Mouse (Mus musculus) heart, postnatal 0 days (tissue): ENCODE results near the gene Hbb-bh1.
"Not testable (repeated sequence)": the region's sequence is repeated elsewhere in the genome, so short reads cannot be mapped to it uniquely, and the experiment has no call there.

Experiments
- CTCF ChIP-seq: IDR thresholded peaks from 2 replicates; pipeline ENCODE4 v1.5.1; 2016; ENCODE audit warnings: antibody characterized with exemption, control low read depth, low read depth
- EP300 ChIP-seq: IDR thresholded peaks from 2 replicates; pipeline ENCODE4 v1.6.1; 2016; ENCODE audit warnings: antibody characterized with exemption, low read depth

DNA sequence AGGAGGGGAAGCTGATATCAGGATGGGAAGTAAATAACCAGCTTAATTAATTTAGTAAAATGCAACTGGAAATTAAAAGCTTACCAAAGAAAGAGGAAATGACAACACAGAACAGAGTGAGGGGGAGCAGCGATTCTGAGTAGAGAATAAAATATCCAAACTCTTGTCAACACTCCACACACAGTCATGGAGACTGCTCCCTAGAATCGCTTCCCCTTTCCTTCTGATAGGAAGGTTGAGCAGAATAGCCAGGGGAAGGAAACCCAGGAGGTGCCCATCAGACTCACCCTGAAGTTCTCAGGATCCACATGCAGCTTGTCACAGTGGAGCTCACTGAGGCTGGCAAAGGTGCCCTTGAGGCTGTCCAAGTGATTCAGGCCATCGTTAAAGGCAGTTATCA lies 29.8 kb downstream of the Hbb-bh1 start:
- TF ChIP-seq CTCF, EP300: not testable (repeated sequence)
